Mouse (Mus musculus) CH12.LX (cell line): ENCODE measurements at regions not wholly inside any gene's neighbourhood (a gene's known extent, or its start where the extent isn't known, plus 50 kb on each side); places are given as distances from the start of the nearest gene placed in this dataset.

Experiments used
- CTCF ChIP-seq, 2 experiments: IDR thresholded peaks in 1 of 2; conservative IDR thresholded peaks in 1 of 2; 2 replicates each; pipeline ENCODE4 v1.5.1; 2011 to 2012; ENCODE audit warnings: low read depth in 2 of 2, low read length in 2 of 2, improper control_type of control experiment in 1 of 2, inconsistent platforms in 1 of 2, mild to moderate bottlenecking in 1 of 2, moderate library complexity in 1 of 2
- ELF1 ChIP-seq: IDR thresholded peaks from 2 replicates; pipeline ENCODE4 v1.6.1; 2014; ENCODE audit warnings: low read depth, mild to moderate bottlenecking, inconsistent platforms, low read length, improper control_type of control experiment
- EP300 ChIP-seq: IDR thresholded peaks from 2 replicates; pipeline ENCODE4 v1.6.1; 2011; ENCODE audit warnings: low read length, improper control_type of control experiment
- KAT2A ChIP-seq: IDR thresholded peaks from 2 replicates; pipeline ENCODE4 v1.6.1; 2012; ENCODE audit warnings: low read length, improper control_type of control experiment, inconsistent platforms; ENCODE audit not compliant: insufficient replicate concordance

DNA sequence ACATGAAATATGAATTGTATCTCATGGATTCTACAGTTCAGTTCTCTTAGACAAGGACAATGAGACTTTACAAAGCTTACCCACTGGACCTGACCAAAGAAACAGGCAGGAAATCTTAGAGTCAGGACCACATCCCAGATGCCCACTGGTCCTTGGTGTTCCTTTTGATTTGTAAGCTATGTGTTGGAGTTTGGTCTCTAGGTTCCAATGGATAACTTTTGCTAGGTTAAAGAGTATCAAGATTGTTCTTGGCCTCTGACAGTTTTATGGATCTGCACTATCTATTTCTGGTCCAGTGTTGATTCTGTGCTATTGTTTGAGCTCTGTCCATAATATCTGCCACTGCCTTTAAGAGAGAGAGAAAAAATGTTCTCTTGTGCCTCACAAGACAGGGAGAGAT, 222.6 kb upstream of the Tprg start:
- no peak for TF ChIP-seq KAT2A
- no peak for TF ChIP-seq EP300
- TF ChIP-seq CTCF (conservative IDR thresholded peaks at IDR 0.05 in 1 of 2, IDR thresholded peaks at IDR 0.05 in 1 of 2; ENCODE audit: low read depth in 2 of 2, low read length in 2 of 2) = no peak
- no peak for TF ChIP-seq ELF1
